Mouse (Mus musculus) adipose tissue, adult 10 weeks (tissue): Measurements from ENCODE around the gene Olfr1344. TPM values are rescaled to one million over a fixed set of nuclear protein-coding genes. Genes with fewer than 3 reads are reported as not detected.

ENCODE experiments used
- polyA plus RNA-seq: library from polyadenylated mRNA; stranded (reverse); fragments of 350-450 nt; fragmentation: Illumina TruSeq; extraction: RNeasy Lipid Tissue Mini Kit (QIAGEN cat#74804); gene quantifications from one replicate; pipeline ENCODE4 v1.2.3, GENCODE M21; 2014; ENCODE audit warnings: low read depth, low replicate concordance

Gene Olfr1344
- polyA plus RNA-seq = not detected

DNA sequence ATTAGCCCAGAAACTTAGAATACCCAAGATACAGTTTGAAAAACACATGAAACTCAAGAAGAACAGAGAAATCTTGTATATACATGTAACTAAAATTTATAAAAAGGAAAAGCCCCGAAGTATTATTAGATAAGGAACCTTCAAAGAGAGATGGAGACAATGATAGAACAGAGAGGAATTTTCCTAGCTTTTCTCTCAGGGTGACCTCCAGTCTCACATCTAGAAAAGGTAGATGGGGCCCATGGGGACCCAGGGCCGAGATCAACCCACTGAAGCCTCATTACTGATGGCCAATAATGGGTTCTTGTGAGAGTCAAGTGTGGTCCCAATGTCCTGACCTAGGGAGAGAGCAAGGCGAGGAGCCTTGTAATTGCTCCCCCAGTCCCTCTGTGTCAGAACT is at the start of gene Olfr1344:
Gene Olfr1344 (plus strand): TSS at position 301 of the 400 bp plus-strand sequence.

GRCm38 (mm10) chr7:6397996-6398975 is 40.2 kb upstream of the Olfr1344 start, which contains the start of gene Smim17:
Gene Smim17 (plus strand): TSS chr7:6398715.

DNA sequence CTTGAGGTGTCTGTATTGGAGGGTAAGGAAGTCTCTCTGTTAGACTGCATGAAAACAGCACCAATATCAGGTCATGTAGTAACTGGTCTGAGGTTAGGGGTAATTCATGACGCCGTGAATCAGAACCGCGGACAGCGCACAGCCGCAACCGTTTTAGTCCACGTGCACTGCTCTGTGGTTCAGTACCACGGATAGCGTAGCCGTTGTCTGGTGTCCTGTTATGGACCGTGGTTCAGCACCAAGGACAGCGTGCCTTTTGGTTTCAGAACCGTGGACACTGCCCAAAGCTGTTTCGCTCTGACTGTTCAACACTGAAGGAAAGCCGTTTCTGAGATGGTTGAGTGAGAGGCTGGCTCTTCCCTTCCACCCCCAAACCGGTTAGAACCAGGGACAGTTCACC is 28.4 kb upstream of the Olfr1344 start, which contains the start of gene Gm20715:
Gene Gm20715 (plus strand): TSS at position 235 of the 400 bp plus-strand sequence.

GRCm38 (mm10) chr7:6455868-6456267 is 17.4 kb downstream of the Olfr1344 start, which contains the start of gene Olfr1336:
Gene Olfr1336 (plus strand): TSS chr7:6456168.

GRCm38 (mm10) chr7:6466951-6467350 is 28.5 kb downstream of the Olfr1344 start, which contains the start of gene Olfr1346:
Gene Olfr1346 (plus strand): TSS chr7:6467101.

GRCm38 (mm10) chr7:6486841-6487240 is 48.4 kb downstream of the Olfr1344 start, which contains the start of gene Olfr5:
Gene Olfr5 (minus strand): TSS chr7:6486941.

Other genes starting within 250 kb of the Olfr1344 start
- gene Galp, start 241.6 kb upstream of the Olfr1344 start, polyA plus RNA-seq = not detected
- gene Zscan5b, start 216.4 kb upstream of the Olfr1344 start, polyA plus RNA-seq = not detected
- gene Epp13, start 186.0 kb upstream of the Olfr1344 start, polyA plus RNA-seq = 1,688 TPM
- 5.4 TPM for gene Zfp667, start 152.1 kb upstream of the Olfr1344 start, polyA plus RNA-seq
- 2.5 TPM for gene Zfp583, start 107.4 kb upstream of the Olfr1344 start, polyA plus RNA-seq
- gene Gm3854, start 94.9 kb upstream of the Olfr1344 start, polyA plus RNA-seq = 0.71 TPM
- 3.4 TPM for gene Zfp78, start 75.4 kb upstream of the Olfr1344 start, polyA plus RNA-seq
- 7.0 TPM for gene Zfp28, start 55.4 kb upstream of the Olfr1344 start, polyA plus RNA-seq
- not detected for gene Smim17, start 40.0 kb upstream of the Olfr1344 start, polyA plus RNA-seq
- gene Gm20715, start 28.4 kb upstream of the Olfr1344 start, polyA plus RNA-seq = 0.10 TPM
- not detected for gene Olfr1336, start 17.5 kb downstream of the Olfr1344 start, polyA plus RNA-seq
- not detected for gene Olfr1346, start 28.4 kb downstream of the Olfr1344 start, polyA plus RNA-seq
- gene Olfr5, start 48.3 kb downstream of the Olfr1344 start, polyA plus RNA-seq = not detected
- not detected for gene Olfr1347, start 61.1 kb downstream of the Olfr1344 start, polyA plus RNA-seq
- gene Olfr1348, start 70.1 kb downstream of the Olfr1344 start, polyA plus RNA-seq = not detected
- 0.14 TPM for gene Olfr1349, start 84.3 kb downstream of the Olfr1344 start, polyA plus RNA-seq
- not detected for gene Olfr1350, start 126.2 kb downstream of the Olfr1344 start, polyA plus RNA-seq